Mouse (Mus musculus) heart, postnatal 14 days (tissue): ENCODE data around the gene Kcnd2. TPM values are rescaled to one million over a fixed set of nuclear protein-coding genes. Genes with fewer than 3 reads are reported as not detected.

Experiments used
- DNase-seq, 2 experiments: peaks; one replicate each; pipeline ENCODE4 v3.0.0; 2021 to 2022
- intact Hi-C: fragments of 180-260 bp; cut with DNase I; formaldehyde crosslinking; loops from one replicate; pipeline ENCODE4 v1.15.1; 2025
- total RNA-seq, 2 experiments: library from RNA; stranded (reverse); gene quantifications; 2 replicates each; pipeline ENCODE4 v1.2.3; 2021

The Kcnd2 gene
- total RNA-seq, 2 experiments from 2014 or later = 11.0 to 11.2 TPM

- no peak for DNase-seq
- intact Hi-C loops = no loop called here
Measured at GRCm38 (mm10) chr6:21391776-21392175, 176.5 kb downstream of the Kcnd2 start.

- intact Hi-C loops = no loop called here
- no peak for DNase-seq
Measured at GRCm38 (mm10) chr6:21413656-21414055, 198.4 kb downstream of the Kcnd2 start.

- intact Hi-C loops = no loop called here
- no peak for DNase-seq
Measured at GRCm38 (mm10) chr6:21418246-21418645, 202.9 kb downstream of the Kcnd2 start.

- intact Hi-C loops = no loop called here
- DNase-seq = no peak
Measured at GRCm38 (mm10) chr6:21424202-21424785, 209.0 kb downstream of the Kcnd2 start.

GRCm38 (mm10) chr6:21431120-21431519 lies 215.8 kb downstream of the Kcnd2 start:
- DNase-seq = no peak
- intact Hi-C loops = no loop called here

GRCm38 (mm10) chr6:21464719-21465118 lies 249.4 kb downstream of the Kcnd2 start:
- DNase-seq = no peak
- intact Hi-C loops = no loop called here

GRCm38 (mm10) chr6:21471891-21472544 lies 256.7 kb downstream of the Kcnd2 start:
- intact Hi-C loops = no loop called here
- DNase-seq = no peak

GRCm38 (mm10) chr6:21482714-21483113 lies 267.4 kb downstream of the Kcnd2 start:
- DNase-seq = no peak
- intact Hi-C loops = no loop called here

GRCm38 (mm10) chr6:21488536-21488935 lies 273.2 kb downstream of the Kcnd2 start:
- intact Hi-C loops = no loop called here
- no peak for DNase-seq

GRCm38 (mm10) chr6:21502921-21503320 lies 287.6 kb downstream of the Kcnd2 start:
- intact Hi-C loops = no loop called here
- no peak for DNase-seq

- DNase-seq = no peak
- intact Hi-C loops = no loop called here
Measured at GRCm38 (mm10) chr6:21510621-21511239, 295.4 kb downstream of the Kcnd2 start.

- peak in 1 of 2 experiments; percentile 4 for DNase-seq
- intact Hi-C loops = no loop called here
Measured at GRCm38 (mm10) chr6:21520351-21520750, 305.0 kb downstream of the Kcnd2 start.

- DNase-seq = no peak
- intact Hi-C loops = no loop called here
Measured at GRCm38 (mm10) chr6:21527489-21528074, 312.3 kb downstream of the Kcnd2 start.

- DNase-seq = no peak
- intact Hi-C loops = loop anchor here (10.0 kb wide), 2 partner anchors 319 to 689 kb away; partner anchors contain the start of gene Kcnd2
Measured at GRCm38 (mm10) chr6:21534009-21534408, 318.7 kb downstream of the Kcnd2 start.

- DNase-seq = peak in 1 of 2 experiments; percentile 27
- intact Hi-C loops = loop anchor here (10.0 kb wide), 2 partner anchors 320 to 690 kb away; partner anchors contain the start of gene Kcnd2
Measured at GRCm38 (mm10) chr6:21534820-21535219, 319.5 kb downstream of the Kcnd2 start.

GRCm38 (mm10) chr6:21551501-21551900 lies 336.2 kb downstream of the Kcnd2 start:
- intact Hi-C loops = no loop called here
- no peak for DNase-seq

- DNase-seq = no peak
- intact Hi-C loops = no loop called here
Measured at GRCm38 (mm10) chr6:21570964-21571363, 355.7 kb downstream of the Kcnd2 start.

- intact Hi-C loops = no loop called here
- no peak for DNase-seq
Measured at GRCm38 (mm10) chr6:21590156-21590555, 374.9 kb downstream of the Kcnd2 start.

- DNase-seq = no peak
- intact Hi-C loops = no loop called here
Measured at GRCm38 (mm10) chr6:21597424-21597823, 382.1 kb downstream of the Kcnd2 start.

- intact Hi-C loops = no loop called here
Measured at GRCm38 (mm10) chr6:21609381-21610059, 394.2 kb downstream of the Kcnd2 start.

GRCm38 (mm10) chr6:21629989-21630388 lies 414.7 kb downstream of the Kcnd2 start:
- intact Hi-C loops = no loop called here
- DNase-seq = no peak

More at GRCm38 (mm10) chr6:21609381-21610059, 394.2 kb downstream of the Kcnd2 start:
- no peak for DNase-seq
